Mouse (Mus musculus) right cerebral cortex, postnatal 36 days (tissue): ENCODE results near the gene Fpr2.
A peak's percentile ranks its signal among the peaks of the same experiment; 100 is the strongest.
"Not testable (repeated sequence)": the region's sequence is repeated elsewhere in the genome, so short reads cannot be mapped to it uniquely, and the experiment has no call there.

ENCODE experiments used
- DNase-seq, 2 experiments: peaks; one replicate each; pipeline ENCODE4 v3.0.0; 2022; ENCODE audit warnings: low spot score in 2 of 2, mixed read lengths in 1 of 2

Gene Fpr2

DNA sequence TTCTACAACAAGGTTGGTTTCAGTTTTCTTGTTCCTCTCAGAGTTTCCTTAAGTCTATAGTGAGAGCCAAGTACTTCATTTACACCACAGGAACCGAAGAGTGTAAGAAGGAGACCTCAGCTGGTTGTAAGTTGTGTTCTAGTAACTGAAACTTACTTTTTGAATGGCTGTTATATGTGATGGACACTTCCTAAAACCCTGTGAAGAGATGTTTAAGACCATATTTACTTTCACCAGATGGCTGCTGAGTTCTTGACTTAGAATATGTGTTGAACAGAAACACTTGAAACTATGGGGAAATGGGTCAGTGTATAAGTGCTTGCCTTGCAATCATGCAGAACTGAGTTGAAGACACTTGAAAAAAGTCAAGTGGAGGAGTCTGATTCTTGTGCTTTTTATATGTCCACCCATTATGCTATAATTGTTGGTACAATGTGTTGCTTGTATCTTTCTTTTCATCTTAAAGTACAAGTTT, at the start of gene Fpr2, which contains the start of gene Fpr3:
TSS of gene Fpr2 (plus strand) at position 51 of the 475 bp plus-strand sequence.
TSS of gene Fpr3 (plus strand) at position 79 of the 475 bp plus-strand sequence.
- DNase-seq, result no peak

GRCm38 (mm10) chr17:17837919-17838701, 49.5 kb upstream of the Fpr2 start:
- peak; percentile 97 to 98 for DNase-seq

DNA sequence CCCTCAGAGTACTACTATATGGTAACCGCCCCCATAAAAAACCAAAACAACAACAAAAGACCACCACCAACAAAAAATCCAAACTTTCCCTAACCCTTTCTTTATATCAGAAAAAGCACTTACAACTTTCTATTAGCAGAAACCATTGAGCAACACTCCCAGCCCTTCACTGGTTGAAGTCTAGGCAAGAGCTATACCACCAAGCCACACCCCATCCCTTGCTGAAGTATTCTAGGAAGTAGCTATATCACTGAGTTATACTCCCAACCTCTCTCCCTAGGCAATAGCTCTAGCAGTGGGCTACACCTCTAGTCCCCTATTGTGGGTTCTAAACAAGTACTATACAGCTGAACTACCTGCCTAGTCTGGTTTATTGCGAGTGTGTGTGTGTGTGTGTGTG, 48.3 kb upstream of the Fpr2 start:
- DNase-seq, result no peak

GRCm38 (mm10) chr17:17840796-17841195, 46.8 kb upstream of the Fpr2 start:
- no peak for DNase-seq

DNA sequence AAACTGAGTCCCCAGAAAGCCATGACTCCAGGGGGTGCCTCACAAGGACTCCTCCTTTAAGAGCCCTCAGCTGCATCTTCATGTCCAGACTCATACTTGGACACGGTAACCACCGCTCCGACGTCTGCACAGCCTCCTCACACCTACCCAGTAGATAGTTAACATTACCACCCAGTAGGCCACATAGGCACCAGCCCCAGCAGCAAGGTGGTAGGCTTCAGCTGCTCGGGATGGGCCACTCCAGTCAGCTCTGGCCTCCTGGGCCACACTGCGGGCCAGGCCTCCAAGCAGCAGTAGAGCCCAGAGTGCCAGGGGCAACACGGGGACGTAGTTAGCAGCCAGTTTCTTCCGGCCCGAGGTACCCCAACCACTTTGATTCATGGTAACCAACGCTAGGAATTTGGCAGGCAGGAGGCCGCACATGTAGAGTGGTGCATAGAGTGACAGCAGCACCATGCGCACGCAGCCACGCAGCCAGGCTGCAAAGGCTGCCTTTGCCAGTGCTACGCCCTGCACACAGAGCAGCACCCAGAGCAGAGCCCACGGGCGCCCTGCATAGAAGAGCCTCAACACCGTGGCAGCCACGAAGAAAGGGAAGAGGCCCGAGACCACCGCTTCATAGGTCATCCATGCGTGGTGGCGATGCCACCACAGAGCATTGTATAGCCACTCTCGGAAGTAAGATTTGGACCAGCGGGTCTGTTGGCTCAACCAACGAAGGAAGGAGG, 43.9 kb upstream of the Fpr2 start:
- no peak for DNase-seq

GRCm38 (mm10) chr17:17844606-17845005, 43.0 kb upstream of the Fpr2 start:
- not testable (repeated sequence) for DNase-seq

GRCm38 (mm10) chr17:17845187-17846027, 42.2 kb upstream of the Fpr2 start:
- DNase-seq, result no peak

GRCm38 (mm10) chr17:17848988-17849387, 38.6 kb upstream of the Fpr2 start:
- DNase-seq, result no peak

DNA sequence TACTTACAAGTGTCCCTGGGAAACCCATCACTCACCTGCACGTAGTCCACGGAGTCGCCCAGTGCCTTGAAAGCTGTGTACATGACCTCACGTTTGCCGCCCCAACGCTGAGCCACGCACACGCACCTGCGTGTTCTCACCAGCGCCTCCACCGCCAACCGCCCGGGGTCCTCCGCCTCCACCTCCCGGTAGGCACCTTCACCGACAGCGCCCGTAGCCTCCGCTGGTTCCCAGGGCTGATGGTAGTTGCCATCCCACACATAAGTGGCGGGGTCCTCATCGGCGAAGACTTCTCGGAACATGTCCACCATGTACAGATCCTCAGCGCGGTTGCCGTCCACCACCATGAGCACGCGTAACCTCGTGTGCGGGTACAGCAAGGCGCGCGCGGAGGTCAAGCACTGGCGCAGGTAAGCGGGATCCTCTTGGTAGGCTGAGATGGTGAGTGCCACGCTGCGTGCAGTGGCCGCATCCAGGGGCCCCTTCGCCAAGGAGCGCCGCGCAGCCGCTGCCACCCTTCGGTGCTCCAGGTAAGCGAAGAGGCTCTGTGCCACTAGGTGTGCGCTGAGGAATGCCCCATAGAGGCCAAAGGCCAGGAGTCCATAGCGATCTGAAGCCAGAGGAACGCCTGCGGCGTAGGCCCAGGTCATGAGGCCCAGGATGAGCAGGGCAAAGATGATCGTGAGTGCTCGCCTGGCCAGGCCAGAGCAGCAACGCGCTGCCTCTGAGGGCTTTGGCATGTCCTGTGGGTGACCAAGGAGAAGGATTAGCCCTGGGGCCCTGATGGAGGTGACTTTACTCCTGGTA, 37.5 kb upstream of the Fpr2 start:
- DNase-seq, result no peak

- DNase-seq, result no peak
Measured at GRCm38 (mm10) chr17:17855064-17855838, 32.4 kb upstream of the Fpr2 start, which contains the start of gene Has1. Gene Has1, minus strand, starts transcription at chr17:17855205.

- no peak for DNase-seq
Measured at GRCm38 (mm10) chr17:17856612-17857011, 31.0 kb upstream of the Fpr2 start.

DNA sequence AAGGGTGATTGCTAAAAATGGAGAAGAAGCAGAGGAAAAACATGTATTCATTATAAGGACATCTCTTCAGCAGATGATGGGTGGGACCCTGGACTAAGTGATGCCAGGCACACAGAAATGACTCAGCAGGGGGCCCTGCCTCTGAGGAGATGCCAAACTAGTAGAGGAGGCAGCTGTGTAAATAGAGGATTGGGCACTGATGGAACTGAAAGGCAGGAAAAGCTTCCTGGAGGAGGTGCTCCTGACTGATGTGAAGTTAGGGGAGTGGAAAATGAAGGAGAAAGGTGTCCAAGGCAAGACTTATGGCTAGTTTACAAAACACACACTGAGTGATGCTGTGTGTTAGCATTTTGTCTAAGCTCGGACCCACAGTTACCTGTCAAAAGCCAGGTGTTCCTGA, 30.2 kb upstream of the Fpr2 start:
- no peak for DNase-seq

GRCm38 (mm10) chr17:17860110-17860509, 27.5 kb upstream of the Fpr2 start:
- no peak for DNase-seq

GRCm38 (mm10) chr17:17862360-17862759, 25.3 kb upstream of the Fpr2 start:
- DNase-seq, result no peak

GRCm38 (mm10) chr17:17865168-17865567, 22.5 kb upstream of the Fpr2 start:
- DNase-seq, result no peak

DNA sequence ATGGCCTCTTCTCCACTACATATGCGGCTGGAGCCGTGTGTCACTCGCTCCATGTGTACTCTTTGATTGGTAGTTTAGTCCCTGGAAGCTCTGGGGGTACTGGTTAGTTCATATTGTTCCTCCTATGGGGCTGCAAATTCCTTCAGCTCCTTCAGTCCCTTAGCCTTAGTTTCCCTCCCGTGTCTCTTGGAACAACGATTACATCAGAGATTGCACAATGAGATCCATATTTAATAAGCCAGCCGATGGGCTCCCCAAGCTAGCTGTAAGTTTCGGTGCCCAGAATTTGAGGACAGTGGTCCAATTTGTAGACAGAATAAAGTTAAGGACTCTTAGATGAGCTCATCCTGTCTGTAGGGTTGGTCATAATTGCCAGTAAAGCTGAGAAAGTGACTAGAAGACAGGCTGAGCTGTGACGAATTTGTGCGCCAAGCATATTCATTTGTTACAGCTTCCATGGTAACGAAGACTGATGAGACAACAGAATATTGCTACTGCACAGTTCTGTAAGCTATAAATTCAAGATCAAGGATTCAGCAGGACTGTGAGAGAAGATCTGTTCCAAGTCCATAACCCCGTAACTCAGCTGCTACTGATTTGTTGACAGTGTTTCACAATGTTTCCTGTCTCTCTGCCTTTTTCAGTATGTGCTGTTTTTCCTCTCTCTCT, 20.7 kb upstream of the Fpr2 start:
- DNase-seq, result no peak

DNA sequence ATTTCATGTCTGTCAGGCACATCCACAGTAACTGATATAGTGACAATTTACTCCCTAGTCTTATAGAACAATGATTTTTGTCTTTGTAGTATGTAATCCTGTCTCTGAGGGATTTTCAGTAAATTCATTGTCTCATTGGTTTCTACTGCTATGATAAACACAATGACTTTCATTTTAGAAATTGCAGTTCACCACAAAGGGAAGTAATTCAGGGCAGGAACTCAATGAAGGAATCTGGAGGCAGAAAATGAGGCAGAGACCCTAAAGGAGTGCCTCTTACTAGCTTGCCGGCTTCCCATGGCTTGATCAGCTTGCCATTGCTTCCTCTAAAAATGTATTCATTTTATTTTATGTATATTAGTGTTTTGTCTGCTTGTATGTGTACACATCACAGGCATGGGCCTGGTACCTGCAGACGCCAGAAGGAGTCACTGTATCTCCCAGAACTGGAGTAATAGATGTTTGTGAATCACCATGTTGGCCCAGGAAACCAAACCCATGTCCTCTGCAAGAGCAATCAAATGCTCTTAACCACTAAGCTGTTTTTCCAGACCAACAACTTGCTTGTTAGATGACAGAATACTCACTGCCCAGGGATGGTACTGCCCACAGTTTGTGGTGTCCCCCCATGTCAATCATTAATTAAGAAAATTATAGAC, 16.6 kb upstream of the Fpr2 start:
- no peak for DNase-seq

DNA sequence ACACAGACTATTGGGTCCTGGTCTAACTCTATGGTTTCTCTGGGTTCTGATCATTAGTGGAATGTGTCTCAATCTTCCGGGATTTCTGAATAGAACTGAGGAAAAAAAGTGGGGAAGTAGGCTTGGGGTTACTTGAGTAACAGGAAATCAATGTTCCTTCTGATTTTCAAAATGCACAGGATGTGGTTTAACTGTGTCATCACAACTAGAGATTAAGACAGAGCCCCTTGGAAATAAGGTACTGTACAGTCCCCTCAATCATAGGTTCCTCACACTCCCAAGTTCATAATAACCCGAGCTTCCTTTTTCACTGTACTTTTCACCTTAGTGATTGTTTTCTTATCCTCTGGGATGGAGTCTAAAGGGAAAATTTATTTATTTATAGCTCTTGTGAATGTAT, 15.9 kb upstream of the Fpr2 start:
- DNase-seq, result no peak

DNA sequence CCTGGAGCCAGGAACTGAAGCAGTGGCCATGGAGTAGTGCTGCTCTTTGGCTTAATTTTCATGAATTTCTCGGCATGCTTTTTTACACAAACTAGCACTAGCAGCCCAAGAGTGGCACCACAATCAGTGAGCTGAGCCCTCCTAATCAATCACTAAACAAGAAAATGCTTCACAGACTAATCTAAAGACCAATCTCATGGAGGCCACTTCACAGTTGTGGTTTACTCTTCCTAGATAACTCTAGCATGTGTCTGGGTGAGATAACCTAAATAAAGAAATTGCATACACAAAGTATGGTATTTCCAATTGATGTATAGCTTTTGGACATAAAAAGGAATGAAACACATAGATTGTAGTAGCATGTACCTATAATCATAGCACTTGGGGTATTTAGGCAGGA, 8.3 kb upstream of the Fpr2 start:
- DNase-seq, result no peak
